Mouse (Mus musculus): ENCODE results near the gene Brsk1.

Brsk1 gene
- long read RNA-seq, experiment 1: 0 reads
- long read RNA-seq, experiment 2: 0 reads

DNA sequence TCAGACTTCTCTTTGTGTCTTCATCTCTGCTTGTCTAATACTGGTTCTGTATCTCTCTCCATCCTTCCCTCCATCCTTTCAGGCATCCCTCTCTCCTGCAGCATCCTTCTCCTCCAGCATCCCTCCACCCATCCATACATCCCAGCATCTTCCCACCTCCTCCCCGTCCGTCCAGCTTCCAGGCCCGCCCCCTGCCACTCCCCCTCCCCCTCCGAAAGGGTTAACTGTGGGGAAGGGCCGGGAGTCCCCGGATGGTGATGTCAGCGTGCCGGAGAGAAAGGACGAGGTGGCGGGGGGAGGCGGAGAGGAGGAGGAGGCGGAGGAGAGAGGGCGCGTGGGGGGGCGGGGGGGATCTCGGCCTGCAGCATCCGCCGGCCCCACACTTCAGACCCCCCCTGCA lies at the start of gene Brsk1:
Gene Brsk1 (plus strand): TSS at position 218 of the 400 bp plus-strand sequence.
- intact Hi-C loops (cut with DNase I): no loop called here

DNA sequence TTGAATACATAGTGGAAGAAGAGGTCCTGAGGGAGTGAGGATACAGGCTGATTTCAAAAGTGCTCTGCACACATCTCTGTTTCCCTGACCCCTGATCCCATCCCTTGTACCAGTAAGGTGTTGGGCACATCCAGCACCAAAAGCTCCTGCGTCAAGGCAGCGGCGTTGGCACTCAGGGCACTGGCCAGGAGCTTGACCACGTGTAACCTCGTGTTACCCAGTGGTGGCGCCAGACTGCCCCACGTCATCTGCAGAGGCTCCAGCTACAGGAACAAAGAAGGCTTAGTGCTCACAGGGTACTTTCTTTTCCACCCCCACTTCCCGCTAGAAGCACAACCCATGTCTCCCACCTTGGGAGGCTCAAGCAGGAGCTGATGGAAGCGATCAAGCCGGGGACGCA lies 49.2 kb upstream of the Brsk1 start:
- intact Hi-C loops (cut with DNase I): no loop called here

GRCm38 (mm10) chr7:4641956-4642355 lies 48.4 kb upstream of the Brsk1 start:
- intact Hi-C loops (cut with DNase I): no loop called here

GRCm38 (mm10) chr7:4643225-4643624 lies 47.2 kb upstream of the Brsk1 start:
- intact Hi-C loops (cut with DNase I): no loop called here

GRCm38 (mm10) chr7:4646806-4647205 lies 43.6 kb upstream of the Brsk1 start:
- intact Hi-C loops (cut with DNase I): no loop called here

DNA sequence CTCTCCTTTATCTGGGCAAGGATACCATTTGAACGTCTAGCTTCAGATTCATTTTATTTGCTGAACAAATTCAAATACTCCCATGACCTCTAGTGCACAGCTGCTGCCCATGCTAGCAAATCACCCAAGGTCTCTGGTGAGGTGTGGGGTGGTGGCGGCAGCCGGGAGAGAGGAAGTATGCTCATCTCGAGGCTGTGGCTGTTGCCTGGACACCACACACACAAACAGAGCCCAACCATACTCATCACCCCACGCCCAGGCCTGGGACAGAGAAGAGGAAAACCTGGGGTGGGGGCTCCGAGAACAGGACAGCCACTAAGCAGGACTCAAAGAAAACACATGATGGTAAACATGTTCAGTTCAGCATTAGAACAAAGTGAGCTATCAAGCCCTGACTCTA lies 43.1 kb upstream of the Brsk1 start:
- intact Hi-C loops (cut with DNase I): no loop called here

DNA sequence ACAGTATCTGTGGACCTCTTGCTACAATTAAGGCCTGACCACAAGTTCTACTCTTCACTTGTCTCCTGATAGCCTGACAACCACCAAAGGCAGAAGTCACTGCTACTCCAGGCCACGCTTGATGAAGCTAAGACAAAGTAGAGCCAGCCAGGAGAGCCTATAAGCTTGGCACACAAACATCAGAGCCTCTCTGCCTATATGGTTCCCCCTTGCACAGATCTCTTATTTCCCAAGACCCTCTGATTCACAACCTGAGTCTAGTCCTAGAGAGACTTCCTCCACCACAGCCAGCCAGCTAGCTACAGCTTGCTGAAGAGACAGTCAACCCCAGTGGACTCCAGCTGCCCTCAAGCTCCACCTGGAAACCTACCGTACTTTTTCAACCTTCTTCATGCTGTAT lies 42.4 kb upstream of the Brsk1 start:
- intact Hi-C loops (cut with DNase I): no loop called here

DNA sequence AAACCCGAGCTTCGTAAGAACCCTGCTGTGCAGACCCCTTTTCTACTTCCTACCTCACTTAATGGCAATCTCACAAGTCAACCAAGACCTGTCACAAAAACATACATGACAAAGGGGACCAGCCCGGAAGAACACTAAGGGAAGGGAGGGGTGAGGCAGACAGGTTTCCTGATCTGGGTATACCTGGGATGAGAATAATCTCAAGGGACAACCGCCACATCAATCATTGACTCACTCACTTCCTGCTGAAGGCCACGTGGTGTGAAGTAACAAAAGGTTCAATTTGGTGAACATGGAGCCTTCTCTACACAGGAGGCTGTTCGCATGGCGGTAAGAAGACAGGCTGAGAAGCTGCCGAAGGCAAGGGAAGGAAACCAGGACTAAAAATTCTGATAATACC lies 38.8 kb upstream of the Brsk1 start:
- intact Hi-C loops (cut with DNase I): no loop called here

- intact Hi-C loops (cut with DNase I): no loop called here
Observed at GRCm38 (mm10) chr7:4652726-4653125, 37.7 kb upstream of the Brsk1 start.

- intact Hi-C loops (cut with DNase I): no loop called here
Observed at GRCm38 (mm10) chr7:4653351-4653750, 37.1 kb upstream of the Brsk1 start.

DNA sequence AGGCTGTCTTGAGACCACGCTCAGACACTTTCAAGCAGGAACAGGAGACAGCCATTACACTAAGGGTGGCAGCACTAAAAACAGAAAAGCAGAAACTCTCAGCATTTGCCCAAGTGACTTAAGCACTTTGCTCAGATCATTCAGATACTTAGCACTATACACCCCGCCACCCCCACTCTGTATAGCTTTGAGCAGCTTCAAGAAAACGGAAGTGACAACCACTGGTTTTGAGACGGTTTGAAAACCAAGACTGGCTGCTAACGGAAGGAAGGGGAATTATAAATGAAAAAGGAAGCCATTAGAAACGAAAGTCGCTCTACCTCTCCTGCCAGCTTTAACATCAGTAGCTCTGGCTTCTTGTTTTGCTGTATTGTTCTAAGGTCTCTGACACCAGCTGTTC lies 36.6 kb upstream of the Brsk1 start:
- intact Hi-C loops (cut with DNase I): no loop called here

- intact Hi-C loops (cut with DNase I): no loop called here
Observed at GRCm38 (mm10) chr7:4654221-4654620, 36.2 kb upstream of the Brsk1 start.

GRCm38 (mm10) chr7:4655393-4655792 lies 35.0 kb upstream of the Brsk1 start:
- intact Hi-C loops (cut with DNase I): no loop called here

DNA sequence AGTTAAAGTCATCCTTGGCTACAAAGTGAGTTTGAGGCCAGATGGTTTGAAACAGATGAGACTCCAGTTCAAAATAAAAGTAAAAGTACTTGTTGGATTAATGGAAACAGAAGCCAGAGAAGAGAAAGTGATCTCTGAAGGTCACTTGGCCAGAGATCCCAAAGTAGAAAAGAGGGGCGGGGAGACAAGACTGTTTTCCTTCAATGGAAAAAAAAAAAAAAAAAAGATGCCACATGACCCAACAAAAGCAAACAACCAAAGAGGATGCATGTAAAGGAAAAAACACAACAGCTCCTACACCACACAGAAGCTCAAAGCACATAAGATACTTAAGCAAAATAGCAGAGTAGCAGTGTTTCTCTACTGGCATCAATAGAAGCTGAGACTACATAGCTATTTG lies 34.5 kb upstream of the Brsk1 start:
- intact Hi-C loops (cut with DNase I): no loop called here

DNA sequence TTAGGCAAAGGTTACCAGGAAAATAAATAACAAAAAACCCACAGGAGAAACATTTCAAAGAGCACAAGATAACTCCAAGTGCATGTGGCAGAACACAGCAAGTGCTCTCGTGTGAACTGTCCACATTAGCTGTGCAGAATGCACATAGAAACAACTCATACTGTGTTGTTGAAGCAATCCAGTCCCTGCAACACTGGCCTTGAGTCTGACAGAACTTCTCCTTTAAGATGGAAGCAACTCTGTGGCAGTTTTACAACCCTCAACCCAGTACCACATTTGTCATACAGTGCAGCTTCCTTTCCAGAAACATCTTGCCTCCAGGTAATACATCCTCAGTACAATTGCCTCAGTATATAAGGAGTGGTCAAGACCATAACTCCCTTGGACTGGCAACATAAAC lies 33.6 kb upstream of the Brsk1 start:
- intact Hi-C loops (cut with DNase I): no loop called here

GRCm38 (mm10) chr7:4657521-4658127 lies 32.8 kb upstream of the Brsk1 start:
- intact Hi-C loops (cut with DNase I): no loop called here

- intact Hi-C loops (cut with DNase I): no loop called here
Observed at GRCm38 (mm10) chr7:4658128-4658907, 32.1 kb upstream of the Brsk1 start.

DNA sequence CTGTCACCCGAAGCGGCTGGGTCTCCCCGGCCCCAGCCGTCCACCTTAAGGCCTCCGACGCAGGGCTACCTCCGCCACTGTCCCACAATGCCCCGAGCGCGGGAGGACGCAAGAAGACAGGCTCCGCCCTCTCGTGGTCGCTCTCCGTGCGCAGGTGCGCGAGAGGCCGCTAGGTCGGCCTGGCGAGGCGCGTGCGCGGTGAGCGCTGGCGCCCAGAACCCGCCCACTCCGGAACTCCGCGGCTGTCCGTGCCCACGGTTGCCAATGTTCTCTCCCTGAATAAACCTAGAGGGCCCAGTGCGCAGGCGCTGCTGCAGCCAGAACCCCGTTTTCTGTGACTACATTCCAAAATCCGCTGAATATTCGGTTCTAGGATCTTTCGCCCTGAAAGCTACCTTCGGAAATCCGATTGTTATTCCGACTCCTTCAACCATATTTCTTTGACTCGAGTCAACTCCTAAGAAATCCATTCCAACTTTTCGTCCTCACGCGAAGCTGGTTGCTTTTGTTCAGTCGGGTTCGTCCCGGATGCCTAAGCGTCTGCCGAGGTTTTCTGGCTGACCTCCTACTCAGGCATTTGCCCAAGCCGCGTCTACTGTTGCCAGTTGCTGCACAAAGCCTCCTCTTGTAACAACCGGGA lies 31.4 kb upstream of the Brsk1 start, which contains the start of gene Ppp6r1:
Gene Ppp6r1 (minus strand): TSS at position 108 of the 640 bp plus-strand sequence.
- intact Hi-C loops (cut with DNase I): no loop called here

DNA sequence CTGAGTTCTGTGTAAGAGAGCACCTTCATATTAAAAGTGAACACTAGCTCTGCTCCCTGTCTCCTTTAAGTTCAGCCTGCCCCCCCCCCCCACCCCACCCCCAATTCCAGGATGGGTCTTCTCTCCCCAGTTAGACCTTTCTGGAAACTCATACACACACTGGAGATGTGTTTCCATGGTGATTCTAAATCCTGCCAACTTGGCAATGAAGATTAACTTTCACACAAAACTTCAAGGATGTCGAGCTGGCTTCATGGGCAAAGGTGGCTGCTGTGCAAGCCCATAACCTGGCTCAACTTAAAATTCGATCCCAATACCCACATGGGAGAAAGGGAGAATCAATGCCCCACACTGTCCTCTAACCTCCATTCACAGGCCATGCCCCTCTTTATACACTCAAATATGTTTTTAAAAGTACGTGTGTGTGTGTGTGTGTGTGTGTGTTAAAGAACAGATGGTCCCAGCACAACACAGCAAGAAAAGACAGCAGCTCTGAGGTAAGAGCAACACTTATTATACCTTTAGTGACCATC lies 30.4 kb upstream of the Brsk1 start:
- intact Hi-C loops (cut with DNase I): no loop called here

- intact Hi-C loops (cut with DNase I): no loop called here
Observed at GRCm38 (mm10) chr7:4663179-4663578, 27.2 kb upstream of the Brsk1 start.

DNA sequence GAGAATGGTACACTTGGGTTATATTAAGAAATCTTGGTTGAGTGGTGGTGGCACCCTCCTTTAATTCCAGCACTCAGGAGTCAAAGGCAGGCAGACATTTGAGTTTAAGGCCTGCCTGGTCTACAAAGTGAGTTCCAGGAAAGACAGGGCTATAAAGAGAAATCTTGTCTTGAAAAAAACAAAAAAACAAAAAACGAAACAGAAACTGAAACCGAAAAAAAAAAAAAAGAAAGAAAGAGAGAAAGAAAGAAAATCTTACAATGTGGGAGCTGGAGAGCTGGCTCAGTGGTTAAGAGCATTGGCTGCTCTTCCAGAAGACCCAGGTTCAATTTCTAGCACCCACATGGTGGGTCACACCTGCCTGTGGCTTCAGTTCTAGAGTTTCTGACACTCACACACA lies 26.7 kb upstream of the Brsk1 start:
- intact Hi-C loops (cut with DNase I): no loop called here

DNA sequence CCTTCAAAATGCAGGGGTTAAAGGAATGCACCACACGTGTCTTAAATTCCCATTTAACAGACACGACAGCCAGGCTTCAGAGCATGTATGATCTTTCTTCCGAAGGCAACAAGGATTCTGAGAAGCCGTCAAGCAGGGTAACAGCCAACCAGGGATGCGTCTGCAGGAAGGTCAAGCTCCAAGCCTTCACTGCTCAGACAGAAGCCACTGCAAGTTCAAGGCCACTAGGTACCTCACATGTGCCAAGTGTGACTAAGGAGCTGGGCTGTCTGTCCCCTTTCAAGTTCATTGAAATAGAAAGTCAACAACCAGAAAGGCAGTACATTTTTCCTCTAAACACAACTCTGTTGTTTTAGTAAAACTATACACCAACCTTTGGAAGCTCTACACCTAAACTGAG lies 23.5 kb upstream of the Brsk1 start:
- intact Hi-C loops (cut with DNase I): no loop called here

Data from adrenal gland (tissue).